Mouse (Mus musculus) kidney, postnatal 4 days (tissue): ENCODE results near the gene Tmem88.

Experiments used
- DNase-seq, 2 experiments: peaks; one replicate each; pipeline ENCODE4 v3.0.0; 2021; ENCODE audit warnings: mixed read lengths in 2 of 2

Tmem88 gene

DNA sequence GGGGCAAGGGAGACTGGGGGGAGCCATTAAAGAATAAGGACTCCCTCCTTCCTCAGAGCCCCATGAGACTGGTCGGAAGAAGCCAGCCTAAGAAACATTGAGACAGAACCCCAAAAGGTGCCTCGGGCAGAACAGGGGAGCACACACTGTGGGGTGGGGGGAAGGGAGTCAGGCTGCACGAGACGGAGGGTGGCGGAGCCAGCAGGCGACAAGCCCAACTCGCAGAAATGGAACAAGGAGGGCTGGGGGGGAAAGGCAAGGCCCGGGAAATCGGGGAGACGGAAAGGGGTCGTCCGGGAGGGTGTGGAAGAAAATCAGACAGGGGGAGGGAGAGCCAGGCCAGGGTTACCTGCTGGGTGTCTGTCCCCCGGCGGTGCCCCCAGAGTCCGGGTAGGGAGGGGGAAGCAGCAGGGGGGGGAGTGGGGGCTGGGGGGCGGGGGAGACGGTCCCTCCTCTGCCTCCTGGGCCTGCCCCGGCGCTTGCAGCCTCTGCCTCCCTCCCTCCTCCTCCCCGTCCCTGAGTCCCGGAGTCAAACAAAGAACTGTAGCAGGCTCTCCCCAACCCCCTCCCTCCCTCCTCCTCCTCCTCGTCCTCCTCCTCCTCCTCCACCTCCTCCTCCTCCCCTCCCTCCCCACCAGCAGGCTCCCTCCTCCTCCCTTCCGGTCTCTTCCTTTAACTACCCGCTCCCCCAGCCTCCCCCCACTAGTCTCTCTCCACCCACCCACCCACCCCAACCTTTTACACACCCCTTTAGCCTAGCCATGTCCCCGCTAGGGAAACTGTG lies 17.8 kb upstream of the Tmem88 start:
- DNase-seq: peak; percentile 69 to 85

DNA sequence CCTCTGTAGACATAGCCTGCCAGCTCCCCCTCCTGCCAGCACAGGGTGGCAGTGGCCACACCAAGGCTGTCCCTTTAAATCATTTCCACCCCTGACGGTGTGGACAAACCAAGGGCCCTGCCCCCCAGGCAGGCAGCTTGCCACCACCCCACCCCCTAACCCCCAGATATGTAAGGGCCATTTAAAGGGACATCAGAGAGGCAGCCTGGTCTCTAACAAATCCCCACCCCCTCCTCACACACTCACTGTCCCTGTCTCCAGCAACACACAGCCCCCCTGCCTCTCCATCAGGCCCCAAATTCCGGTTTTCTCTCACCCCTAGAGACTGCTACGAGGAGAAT lies 17.3 kb upstream of the Tmem88 start:
- peak; percentile 73 to 83 for DNase-seq

DNA sequence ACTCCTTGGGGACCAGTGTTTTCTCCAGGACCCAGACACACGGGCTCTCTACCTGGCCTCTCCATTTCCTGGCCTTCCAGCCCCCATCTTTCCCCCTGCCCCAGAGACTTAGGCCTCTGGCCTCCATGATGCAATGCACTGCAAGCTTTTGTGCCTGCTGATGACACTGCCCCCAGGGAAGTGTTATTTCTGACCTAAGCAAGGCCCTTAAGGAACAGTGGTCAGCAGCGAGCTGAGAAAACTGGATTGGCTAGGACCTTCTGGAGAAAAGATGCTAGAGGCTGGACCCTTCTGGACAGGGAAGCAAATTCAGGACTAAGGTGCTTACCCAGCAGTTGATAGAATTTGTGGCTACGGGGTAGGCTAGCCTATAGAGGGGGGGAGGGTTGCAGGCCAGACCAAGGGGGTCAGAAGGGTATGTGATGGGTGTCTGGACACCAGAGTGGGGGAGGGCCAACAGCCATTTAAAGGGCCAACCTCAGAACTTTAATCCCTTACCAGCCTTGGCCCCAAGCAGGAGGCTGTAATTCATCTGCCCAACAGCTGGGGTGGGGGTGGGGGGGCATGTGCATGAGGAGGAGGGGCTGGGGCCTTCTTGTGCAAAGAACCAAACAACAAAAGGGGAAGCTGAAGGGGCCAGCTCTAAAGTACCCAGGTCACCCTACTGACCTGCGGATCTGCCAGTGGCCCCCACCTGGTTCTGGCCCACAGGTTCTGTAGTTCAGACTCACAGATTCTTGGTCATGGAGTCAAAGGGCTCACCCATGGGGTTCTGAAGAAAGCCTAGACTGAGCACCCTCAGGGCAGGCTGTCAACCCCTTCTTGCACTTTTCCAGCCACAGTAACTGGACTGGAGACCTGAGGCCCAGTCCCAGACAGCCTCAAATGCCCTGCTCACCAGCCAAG lies 16.6 kb upstream of the Tmem88 start:
- peak in 1 of 2 experiments; percentile 41 for DNase-seq

DNA sequence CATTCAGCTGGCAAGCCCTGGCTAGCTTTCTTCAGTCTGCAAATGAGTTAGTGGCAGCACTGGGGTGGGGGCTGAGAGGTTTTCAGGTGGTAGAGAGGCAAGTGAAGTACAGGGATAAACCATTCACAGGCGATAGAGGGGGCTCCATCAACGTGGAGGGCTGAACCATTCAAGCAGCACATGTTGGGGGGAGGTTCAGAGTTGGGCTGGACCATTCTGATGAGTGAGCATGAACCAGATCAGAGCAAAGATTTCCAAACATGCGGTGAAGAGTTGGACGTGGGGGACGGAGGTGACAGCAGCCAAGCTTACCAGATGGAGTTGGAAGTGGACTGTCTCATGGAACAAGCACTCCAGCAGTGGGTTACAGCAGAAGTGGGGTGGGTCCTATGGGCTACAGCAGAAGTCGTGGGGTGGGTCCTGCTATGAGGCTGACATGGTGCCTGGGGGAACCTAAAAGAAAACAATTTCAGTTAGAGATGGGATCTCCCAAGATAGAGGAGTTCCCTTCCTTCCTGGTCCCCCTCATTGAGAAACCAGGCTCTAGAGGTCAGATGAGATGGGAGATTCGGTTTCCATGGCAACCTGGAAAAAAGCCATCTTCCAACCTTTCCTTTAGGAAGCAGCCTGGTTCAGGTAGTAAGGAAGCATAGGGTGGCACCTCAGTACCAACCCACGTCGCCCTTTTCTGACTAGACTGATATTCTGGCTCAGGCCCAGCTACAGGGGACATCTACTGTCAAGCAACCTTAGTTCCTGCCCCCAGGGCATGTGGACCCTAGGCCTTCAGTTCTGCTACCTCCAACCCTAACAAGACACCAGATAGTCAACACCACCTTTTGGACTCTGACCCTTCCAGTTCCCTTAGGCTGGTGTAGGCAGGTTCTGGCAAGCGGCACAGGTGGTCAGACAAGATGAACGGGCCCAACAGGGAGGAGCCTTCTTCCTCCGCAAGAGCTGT lies 15.5 kb upstream of the Tmem88 start, which contains the start of gene Kdm6b:
Gene Kdm6b (minus strand): TSS at position 455 of the 961 bp plus-strand sequence.
- peak; percentile 39 to 65 for DNase-seq

DNA sequence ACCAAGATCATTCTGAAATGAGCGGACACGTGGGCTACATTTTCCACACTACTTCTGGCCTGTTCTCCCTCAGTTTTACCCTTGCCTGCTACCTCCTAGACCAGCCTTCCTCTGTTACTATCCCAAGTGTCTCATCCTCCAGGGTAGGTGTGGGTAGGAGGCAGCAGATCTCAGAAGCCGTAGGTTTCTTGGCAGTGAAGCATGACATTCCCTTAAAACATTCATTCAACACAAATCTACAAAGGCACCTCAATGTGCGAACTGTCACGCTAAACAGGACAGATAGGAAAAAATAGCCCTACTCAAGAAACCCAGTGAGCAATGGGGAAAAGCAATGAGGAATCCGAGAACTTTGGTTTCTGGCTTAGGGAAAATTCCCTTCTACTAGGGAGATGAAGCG lies 14.5 kb upstream of the Tmem88 start:
- DNase-seq: no peak

DNA sequence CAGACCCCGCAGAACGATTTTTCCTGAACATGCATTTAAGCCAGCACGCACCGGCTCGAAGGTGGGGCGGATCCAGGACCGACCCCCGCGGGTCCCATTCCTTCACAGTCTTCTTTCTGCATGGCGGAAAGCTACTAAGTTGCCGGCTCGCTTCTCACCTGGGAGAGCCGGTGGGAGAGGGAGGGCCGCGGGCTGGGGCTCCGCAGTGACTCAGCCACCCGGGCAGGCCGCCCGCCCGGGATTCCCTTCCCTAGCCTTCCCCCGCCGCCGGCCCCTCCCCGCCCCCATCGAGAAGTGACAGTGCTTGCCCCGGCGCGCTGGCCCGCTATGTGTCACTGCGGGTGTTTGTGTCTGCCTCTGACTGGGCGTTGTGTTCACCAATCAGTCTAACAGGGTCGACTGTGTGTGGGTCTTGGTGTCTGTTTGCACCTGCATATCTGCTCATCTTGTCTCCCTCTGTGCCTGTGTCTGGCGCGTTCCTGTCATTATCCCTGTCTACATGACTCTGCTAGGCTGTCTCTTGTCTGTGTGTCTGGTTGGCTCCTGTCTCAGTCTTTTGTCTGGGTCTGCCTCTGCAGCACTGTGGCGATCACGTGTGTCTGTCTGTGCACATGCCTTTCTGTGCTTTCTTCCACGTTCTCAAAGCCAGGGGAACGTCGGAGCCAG lies 13.6 kb upstream of the Tmem88 start:
- DNase-seq: peak; percentile 79 to 87

DNA sequence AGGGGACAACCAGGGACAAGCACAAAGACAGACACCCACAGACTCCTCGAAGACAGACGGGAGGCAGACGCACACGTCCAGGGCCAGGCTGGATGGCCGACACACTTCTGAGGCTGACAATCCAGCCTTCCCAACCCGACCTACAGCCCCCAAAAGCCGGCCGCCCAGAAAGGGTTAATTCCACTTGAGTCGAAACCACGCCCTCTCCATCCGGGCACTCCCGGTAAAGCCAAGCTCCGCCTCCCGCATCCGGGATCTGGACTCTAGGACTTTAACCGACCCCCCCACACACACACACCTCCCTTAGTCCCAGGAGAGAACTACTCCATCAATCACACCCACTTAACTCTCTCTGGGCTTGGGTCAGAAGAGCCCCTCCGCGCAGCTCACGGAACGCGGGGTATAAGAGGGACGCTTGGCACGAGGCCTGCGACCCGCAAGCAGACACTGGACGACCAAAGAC lies 13.1 kb upstream of the Tmem88 start:
- DNase-seq: peak; percentile 99

DNA sequence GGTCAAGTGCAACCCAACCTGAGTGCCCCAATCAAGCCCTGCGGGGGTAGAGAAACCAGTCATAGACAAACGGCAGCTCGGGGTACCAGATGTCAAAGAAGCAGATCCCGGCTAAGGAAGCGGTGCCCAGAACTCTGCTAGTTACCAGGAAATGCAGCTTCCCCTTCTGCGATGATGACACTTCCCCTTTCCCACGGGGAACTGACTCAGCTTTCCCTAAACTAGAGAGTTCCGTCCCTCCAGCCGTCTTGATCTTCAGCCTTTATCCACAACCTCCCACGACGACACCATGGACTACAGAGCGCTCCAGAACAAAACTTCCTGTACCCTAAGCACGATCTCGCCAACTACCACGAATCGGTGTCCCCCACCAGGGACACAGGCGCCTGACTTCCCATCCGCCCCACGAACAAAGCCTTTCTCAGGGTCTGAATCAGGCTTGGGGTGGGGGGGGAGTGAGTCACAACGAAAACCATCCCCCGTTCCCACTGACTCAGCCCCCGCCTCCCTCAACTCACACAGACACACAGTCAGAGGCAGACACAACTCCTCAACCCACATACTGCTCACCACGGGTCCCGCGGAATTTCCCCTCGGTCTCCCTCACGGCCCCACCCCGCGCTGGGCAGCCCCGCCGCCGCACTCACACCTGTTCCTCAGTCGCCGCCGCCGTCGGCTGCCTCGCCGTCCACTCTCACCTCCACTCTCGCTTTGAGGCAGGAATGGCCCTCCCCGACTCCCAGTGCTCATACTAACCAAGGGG lies 12.5 kb upstream of the Tmem88 start:
- DNase-seq: peak; percentile 66 to 79

DNA sequence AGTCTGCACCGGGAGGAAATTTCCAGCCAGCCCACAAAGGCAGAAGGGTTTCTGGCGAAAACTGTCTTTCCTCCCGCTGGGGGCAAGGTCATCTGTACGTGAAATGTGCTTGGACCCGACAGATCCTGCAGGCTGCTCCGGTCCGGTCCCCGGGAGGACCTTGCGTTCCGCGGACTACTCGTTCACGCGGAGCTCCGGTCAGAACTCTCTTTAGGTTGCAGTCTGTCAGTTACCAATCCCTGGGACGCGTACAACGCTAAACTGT lies 11.9 kb upstream of the Tmem88 start:
- DNase-seq: no peak

DNA sequence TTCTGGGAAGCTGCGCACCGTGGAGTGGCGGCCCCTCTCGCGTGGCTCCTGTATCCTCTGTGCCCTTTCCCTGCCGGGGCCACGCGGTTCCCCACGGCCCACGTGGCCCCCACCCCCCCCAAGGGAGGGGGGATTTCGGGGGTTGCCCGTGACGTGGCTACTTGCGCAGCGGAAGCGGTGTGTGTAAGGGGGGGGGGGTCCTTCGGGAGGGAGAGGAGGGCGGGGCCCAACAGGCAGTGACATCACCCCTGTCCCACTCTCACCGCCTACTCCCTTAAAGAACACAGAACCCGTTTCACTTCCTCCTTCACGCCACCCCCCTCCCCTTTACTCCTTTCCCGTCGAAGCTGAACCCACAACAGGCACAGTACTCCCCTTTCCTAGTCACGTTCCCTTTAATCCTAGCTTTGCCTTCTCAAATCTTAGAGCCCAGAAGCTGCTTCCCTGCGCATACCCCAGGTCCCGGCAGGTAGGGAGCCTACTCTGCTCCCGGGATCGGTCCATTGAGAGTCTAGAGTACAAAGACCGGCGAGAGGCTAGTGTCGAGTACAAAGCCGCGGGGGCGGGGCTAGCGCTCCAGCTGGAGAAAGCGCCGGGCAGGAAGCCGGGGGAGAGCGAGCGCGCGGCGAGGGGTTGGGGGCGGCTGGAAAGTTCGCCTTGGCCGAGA lies 11.5 kb upstream of the Tmem88 start:
- peak; percentile 94 to 96 for DNase-seq

DNA sequence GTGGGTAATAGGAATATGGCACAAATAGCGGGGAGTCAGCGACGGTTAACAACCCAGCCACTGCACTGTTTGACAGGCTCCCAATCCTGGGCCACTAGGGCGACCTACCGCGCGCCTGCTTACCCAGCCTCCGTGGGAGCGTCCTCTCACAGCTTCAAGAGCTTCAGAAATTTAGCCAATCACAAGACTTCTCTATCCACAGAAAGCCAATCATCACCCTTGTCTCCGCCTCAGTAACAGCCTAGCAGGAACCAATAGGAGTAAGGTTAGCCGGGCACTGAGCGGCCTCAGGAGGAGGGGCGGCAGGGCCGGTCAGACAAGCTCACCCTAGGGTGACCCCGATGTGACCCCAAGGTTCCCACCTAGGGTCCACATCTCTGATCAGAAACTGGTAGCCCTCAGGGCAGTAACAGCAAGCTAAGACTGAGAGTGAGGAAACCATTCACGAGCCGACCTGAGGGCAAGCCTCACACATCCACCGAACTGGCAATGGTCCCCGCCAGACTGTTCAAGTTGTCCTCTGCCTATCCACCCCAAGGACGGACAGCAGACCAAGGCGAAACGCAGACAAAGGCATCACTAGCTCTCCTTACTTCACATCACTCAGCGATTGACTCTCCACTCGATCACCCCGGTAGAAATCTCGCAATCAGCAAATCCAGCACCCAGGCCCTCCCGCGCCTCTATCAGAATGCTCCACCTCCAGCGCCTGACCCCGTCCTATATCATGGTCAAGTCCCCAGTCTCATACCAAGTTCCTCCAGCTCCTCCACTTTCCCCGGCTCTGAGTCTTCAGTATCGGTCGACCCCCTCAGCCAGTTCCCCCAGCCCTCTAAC lies 10.7 kb upstream of the Tmem88 start:
- peak; percentile 77 to 86 for DNase-seq

DNA sequence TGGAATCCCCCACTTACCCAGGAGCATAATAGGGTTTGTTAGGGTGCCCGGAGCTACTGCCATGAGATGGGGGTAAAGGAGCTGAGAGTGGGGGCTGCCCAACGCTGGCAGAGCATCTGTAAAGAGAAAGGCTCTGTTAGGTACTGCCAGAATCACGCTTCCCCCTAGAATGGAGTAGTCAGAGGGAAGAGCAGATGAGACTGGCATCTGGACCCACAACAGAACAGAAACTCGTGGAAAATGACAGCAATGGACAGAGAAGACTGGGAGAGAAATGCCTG lies 9.6 kb upstream of the Tmem88 start:
- DNase-seq: no peak

DNA sequence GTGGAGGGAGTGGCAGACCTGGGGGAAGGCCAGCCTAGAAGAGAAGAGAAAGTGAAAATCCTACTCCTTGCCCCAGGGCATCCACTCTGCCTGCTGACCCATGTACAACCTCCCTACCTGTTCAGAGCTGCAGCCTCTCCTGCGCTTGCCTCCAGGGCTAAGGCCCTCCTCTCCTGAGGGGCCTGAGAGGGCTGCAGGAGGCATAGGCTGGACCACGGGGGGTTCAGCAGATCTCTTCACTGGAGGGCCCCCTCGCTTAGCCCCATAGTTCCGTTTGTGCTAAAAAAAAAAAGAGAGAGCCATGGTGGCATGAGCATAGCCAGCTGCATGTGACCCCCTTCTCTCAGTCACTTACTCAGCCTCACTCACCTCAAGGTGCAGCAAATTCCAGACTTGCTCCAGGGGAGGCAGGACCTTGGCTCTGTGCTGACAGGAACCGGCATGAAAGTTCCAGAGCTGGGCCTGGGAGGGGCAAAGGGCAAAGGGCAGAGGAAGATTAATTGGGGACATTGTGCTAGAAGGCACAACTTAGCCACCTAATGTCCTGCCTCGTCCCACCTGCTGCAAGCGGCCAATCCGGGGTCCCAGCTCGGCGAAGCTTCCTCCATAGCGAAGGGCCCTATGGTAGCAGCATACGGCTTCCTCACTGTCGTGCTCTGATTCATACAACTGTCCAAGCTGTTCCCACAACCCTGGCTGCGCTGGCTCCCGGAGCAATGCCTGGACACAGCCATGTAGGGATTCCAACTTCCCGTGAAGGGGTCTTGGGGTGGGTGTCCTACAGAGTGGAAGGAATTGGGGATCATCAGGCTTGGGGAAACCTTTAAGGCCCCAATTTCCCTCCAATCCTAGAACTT lies 9.1 kb upstream of the Tmem88 start:
- peak in 1 of 2 experiments; percentile 13 for DNase-seq

DNA sequence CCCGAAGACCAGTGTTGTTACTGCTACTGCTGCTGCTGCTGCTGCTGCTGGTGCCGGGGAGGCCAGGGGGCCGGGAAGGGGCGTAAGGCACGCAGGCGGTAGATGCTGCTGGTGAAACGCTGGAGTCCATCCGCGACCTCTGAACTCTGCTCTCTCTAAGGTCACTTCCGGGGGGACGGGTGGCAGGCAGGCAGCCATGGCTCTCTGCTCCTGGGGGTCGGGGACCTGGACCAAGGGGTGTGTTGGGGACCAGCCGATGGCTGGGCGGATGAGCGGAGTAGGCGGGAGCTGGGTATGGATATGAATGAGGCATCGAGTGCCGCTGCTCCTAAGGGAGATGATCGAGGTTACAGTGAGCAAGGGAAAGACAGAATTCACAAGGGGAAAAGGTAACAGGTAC lies 8.2 kb upstream of the Tmem88 start:
- no peak for DNase-seq

DNA sequence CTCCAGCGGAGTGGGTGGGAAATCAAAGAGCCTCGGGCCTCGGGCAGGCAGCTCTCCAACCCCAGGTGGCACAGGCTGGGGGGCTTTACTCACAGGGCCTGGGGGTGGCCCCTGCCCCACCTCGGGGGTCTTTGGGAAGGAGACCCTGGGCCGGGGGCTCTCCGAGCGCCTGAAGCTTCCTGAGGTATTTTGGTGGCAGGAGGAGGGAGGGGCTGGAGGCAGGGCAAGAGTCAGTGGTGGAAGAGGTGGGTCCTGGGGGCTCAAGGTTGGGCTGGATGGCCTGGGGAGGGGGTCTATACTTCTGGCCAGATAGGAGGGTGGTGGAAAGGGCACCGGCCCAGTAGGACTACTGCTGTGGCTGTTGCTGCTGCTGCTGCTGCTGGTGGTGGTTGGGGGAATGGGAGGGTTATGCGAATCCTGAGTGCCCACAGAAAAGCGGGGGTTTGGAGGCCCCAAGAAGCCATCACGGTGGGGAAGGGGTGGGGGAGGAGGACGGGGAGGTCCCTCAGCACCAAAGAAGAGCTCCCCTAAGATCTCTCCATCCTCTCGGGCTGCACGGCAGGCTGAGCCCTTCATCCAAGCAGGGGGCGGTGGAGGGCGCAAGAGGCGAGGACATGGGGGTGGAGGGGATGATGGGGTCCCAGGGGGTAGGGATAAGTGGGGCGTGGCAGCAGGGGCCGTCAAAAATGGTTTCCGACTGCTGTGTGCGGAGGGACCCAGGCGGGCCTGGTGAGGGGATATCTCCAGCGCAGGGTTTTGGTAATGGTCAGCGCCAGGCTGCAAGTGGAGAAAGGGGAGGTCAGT lies 7.6 kb upstream of the Tmem88 start:
- DNase-seq: no peak

DNA sequence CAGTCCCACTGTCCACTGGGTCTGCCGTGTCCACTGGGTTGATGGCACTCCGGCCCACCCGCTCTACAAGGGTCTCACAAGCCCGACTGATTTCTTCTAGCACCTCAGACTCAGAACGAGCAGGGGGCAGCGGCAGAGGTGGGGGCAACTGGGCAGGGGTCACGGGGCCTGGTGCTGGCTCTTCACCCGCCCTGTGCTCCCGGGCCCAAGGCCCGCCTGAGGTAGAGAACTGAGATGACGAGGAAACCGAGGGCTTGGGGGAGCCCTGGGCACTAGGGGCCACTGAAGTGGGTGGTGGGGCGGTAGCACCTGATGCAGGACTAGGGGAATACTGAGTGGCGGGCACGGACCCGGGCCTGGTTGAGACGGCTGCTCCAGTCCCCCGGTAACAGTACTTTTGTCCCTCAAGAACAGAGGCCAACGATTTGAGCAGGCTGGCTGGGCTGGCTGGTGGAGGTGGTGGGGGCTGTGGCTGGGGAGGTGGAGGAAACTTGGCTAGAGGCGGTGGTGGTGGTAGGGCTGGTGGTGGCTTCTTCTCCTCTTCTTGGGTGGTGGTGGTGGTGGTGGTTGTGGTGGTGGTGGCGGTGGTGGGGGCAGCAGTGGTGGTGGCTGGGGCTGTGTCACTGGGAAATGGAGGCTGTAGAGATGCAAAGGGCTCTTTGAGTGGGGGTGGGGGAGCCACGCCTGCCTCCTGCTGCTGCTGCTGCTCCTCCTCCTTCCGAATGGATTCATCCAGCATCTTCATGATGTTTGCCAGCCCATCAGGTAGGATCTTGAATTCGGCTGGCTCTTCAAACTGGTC lies 6.8 kb upstream of the Tmem88 start:
- no peak for DNase-seq
